Mouse (Mus musculus): ENCODE results near the gene Creb3l2.

Gene Creb3l2

DNA sequence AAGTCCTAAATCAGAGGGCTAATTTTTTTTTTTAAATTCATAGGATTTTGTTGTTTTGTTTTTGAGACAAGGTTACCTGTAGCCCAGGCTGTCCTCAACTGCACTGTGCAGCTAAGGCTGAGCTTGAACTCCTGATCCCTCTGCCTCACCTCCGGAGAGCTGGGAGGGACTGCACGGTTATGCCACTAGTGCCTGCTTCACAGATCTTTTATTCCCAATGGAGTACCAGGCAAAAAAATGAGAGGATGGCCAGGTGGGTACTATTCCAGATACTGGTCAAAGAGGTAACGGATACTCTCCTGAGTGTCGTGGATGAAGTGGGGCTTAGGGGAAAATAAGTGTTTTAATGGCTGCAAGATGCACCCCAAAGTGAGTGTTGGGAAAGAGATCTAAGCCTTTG, 835 bp upstream of the Creb3l2 start:
- peak in 1 of 2 experiments; percentile 75 for DNase-seq (ENCODE audit: inconsistent age in 2 of 2, low spot score in 1 of 2)

- peak in 1 of 2 experiments; percentile 84 for DNase-seq (ENCODE audit: inconsistent age in 2 of 2, low spot score in 1 of 2)
These were observed 515 bp downstream of the Creb3l2 start for GRCm38 (mm10) chr6:37441251-37442011.

DNA sequence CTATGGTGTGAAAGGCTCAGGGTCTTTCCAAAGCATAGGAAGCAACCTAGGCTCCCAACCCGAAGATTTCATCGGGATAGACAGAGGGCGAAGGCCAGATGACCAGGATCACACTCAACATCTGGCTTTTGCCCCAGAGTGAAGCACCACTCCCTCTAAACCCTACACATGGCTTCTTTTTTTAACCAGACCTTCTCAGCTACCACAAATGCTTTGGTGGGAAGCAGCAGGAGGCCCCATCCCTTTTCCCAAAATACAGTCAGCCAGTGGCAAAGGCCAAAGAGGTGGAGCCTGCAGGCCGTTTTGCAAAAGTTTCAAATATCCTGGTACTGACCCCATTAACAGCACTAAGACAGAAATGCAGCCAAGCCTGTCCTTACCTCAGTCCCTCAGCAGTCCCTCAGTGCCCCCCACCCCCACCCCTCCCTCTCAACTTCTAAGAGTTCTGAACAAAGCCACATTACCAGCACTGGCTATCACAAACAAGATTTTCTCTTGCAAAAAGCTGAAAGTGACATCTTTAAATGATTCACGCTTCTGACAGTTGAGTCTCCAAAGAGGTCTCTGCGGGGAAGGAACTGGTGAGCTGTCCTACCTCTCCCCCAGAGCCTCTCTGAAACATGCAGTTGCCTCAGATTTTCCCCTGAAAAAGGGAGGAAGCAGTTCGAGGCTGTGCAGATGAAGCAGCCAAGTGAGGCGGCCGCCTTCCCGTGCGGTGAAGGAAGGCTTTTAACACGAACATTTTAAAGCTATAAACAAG, 1.3 kb downstream of the Creb3l2 start:
- DNase-seq (ENCODE audit: inconsistent age in 2 of 2, low spot score in 1 of 2), result peak; percentile 65 to 89

DNA sequence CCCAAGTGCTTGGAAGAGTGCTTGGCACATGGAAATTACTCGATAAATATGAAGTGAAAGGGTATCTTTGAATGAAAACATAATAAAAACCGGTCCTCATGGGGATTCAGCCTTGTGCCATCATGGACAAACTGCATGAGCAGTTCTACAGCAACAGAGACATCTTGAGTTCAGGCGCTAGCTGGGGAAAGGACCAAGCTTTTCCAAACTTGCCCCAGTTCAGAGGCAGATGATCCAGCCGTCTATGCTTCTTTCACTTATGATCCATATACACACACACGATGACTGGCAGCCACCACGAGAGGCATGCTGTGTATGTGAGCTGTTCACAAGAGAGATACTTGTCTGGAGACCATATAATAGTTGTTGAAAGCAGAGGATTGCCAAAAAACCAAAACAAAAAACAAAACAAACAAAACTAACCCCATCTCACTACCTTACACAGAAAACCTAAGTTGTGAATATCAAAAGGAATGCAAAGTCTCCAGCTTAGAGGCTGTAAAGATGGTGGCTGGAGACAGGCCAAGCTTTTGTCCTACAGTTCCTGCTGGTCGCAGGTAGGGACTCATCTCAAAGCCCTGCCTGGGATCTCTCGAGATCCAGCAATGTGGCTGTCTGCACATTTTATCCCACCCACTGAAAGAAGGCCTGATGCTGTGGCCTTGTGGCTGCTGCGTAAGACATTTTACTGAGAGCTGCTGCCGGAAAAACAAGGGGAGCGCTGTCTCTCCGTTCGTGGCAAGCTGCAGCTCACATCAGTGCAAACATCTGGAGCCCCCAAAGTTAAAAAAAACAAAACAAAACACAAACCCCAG, 2.1 kb downstream of the Creb3l2 start:
- peak; percentile 61 to 88 for DNase-seq (ENCODE audit: inconsistent age in 2 of 2, low spot score in 1 of 2)

DNA sequence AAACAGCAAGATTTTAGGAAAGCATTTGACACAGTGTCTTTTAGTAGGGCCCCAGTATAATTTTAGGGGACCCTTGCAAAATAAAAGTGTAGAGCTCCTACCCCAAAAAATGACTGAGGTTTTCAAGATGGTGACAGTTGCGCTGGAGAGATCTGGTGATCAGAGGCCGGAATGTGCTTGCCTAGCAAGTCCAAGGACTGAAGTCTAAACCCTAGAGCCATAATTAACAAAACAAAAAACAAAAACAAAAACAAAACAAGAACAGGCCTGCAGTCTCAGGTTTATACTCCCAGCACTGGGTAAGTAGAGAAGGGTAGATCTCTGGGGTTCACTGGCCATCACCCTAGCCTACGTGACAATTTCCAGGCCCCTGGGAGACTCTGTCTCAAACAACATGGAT, 3.4 kb downstream of the Creb3l2 start:
- DNase-seq (ENCODE audit: inconsistent age in 2 of 2, low spot score in 1 of 2), result peak in 1 of 2 experiments; percentile 28

GRCm38 (mm10) chr6:37437086-37437485, 4.9 kb downstream of the Creb3l2 start:
- peak in 1 of 2 experiments; percentile 28 for DNase-seq (ENCODE audit: inconsistent age in 2 of 2, low spot score in 1 of 2)

- DNase-seq (ENCODE audit: inconsistent age in 2 of 2, low spot score in 1 of 2), result peak; percentile 81 to 93
These were observed 6.6 kb downstream of the Creb3l2 start for GRCm38 (mm10) chr6:37435391-37435790.

DNA sequence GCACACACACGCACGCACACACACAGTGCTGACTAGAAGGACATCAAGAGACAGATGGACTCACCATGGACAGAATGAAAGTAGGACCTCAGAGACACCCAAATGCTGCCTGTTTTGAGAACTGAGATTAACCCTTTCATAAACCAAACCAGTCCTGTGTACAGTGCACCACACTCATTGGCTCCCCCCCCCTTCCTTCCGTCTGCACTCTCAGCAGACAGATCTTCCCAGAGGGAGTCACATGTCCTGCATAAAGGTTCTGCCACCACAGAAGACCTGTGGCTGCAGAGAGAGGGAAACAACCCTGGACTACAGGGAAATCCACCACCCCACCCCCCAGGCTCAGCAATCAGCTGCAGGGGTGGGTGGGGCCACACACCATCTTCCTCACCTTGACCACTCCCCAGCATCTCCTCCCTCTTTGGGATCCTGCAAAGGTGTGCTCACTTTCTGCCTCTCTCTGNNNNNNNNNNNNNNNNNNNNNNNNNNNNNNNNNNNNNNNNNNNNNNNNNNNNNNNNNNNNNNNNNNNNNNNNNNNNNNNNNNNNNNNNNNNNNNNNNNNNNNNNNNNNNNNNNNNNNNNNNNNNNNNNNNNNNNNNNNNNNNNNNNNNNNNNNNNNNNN, 12.0 kb downstream of the Creb3l2 start:
- DNase-seq (ENCODE audit: inconsistent age in 2 of 2, low spot score in 1 of 2), result peak in 1 of 2 experiments; percentile 32

GRCm38 (mm10) chr6:37428947-37429346, 13.0 kb downstream of the Creb3l2 start:
- peak in 1 of 2 experiments; percentile 20 for DNase-seq (ENCODE audit: inconsistent age in 2 of 2, low spot score in 1 of 2)

- DNase-seq (ENCODE audit: inconsistent age in 2 of 2, low spot score in 1 of 2), result no peak
These were observed 13.9 kb downstream of the Creb3l2 start for GRCm38 (mm10) chr6:37428044-37428443.

- no peak for DNase-seq (ENCODE audit: inconsistent age in 2 of 2, low spot score in 1 of 2)
These were observed 15.3 kb downstream of the Creb3l2 start for GRCm38 (mm10) chr6:37426615-37427014.

GRCm38 (mm10) chr6:37425833-37426232, 16.1 kb downstream of the Creb3l2 start:
- DNase-seq (ENCODE audit: inconsistent age in 2 of 2, low spot score in 1 of 2), result peak in 1 of 2 experiments; percentile 47

DNA sequence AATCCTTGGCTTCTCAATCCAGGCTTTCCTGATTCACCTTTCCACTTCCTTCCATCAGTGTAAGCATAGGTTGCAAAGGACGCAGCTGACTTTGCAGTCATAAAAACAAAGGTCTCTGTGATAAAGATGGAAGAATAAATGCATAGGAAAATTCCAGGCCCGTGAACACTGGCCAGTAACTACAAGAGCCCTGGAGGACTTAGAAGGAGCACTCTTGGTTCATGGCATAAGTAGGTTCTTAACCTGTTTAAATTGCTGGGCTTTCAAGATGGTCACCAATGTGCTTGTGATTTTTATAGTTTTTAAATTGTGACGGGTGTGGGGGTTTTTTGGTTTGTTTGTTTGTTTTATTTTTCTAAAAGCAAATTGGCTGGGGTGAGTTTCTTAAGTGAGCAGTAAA, 16.9 kb downstream of the Creb3l2 start:
- DNase-seq (ENCODE audit: inconsistent age in 2 of 2, low spot score in 1 of 2), result no peak

DNA sequence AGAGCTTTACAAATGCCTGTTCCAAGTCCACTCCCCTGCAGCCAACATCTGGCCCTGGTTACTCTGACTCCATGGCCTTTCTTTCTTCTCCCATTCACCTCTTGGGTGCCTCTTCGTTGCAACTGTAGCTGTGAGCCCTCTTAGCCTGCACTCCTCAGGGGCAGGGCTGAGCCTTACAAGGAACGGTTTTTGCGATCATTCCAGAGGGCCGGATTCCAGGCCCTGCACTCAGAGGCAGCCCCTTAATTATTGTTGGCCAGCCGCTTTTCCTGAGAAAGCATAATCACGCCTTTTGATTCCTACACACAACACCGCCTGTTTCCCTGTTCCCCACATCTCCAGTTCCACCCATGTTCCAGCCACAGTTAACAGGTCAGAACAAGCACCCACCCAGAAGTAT, 17.6 kb downstream of the Creb3l2 start:
- DNase-seq (ENCODE audit: inconsistent age in 2 of 2, low spot score in 1 of 2), result no peak

DNA sequence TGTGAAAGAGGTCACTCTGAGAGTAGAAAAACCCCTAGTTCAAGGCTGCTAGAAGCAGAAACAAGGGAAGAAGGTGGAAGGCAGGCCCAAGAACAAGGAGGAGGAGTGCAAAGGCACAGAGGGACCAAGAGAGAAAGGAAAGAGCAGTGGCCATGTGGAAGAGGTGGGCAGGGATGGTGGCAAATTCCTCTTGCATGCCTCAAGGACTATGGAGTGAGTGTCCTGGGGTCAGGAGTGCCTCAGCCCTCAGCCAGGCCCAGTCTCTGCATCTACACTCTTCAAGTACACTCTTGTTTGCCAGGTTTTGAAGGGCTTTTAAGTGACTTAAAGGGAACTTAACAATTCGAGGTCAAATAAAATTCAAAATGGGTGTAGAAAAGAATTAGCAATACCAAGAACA, 18.6 kb downstream of the Creb3l2 start:
- peak in 1 of 2 experiments; percentile 72 for DNase-seq (ENCODE audit: inconsistent age in 2 of 2, low spot score in 1 of 2)

DNA sequence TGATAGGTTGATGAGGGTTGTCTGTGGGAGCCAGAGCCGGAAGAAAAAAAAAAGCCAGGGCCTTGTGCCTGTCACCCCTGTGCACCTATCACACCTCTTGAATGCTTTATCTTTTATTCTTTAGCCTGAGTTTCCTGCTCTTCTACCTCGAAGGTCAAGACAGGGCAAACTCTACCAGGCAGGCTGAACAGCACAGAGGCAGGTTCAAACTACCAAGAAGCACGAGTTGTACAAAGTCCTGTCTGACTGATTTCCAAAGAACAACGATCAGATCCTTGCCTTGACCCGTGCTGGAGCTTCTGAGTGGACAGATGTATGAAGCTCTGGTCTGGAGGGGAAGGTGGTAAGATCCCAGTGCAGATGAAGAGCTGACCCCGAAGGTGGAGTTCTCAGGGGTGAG, 20.8 kb downstream of the Creb3l2 start:
- no peak for DNase-seq (ENCODE audit: inconsistent age in 2 of 2, low spot score in 1 of 2)

- peak; percentile 50 to 76 for DNase-seq (ENCODE audit: inconsistent age in 2 of 2, low spot score in 1 of 2)
These were observed 22.5 kb downstream of the Creb3l2 start for GRCm38 (mm10) chr6:37419445-37419941.

DNA sequence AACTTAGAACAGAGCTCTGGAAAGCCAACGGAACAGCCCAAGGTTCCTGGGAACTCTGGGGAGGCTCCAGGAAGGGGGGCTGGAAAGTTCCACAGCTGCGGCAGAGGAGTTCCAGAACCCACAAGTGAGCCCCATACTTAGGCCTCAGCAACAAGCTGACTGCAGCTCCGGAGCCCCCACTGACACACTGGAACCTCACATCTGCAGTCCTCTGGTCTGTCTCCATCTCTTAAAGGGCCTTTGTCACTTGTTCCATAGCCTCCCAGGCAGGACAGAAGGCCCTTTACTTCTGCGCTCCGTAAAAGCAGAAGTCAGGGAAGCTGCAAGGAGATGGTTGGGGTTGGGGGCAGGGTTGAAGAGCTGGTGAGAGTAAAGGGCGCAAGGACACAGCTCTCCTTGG, 23.0 kb downstream of the Creb3l2 start:
- peak; percentile 54 to 78 for DNase-seq (ENCODE audit: inconsistent age in 2 of 2, low spot score in 1 of 2)

DNA sequence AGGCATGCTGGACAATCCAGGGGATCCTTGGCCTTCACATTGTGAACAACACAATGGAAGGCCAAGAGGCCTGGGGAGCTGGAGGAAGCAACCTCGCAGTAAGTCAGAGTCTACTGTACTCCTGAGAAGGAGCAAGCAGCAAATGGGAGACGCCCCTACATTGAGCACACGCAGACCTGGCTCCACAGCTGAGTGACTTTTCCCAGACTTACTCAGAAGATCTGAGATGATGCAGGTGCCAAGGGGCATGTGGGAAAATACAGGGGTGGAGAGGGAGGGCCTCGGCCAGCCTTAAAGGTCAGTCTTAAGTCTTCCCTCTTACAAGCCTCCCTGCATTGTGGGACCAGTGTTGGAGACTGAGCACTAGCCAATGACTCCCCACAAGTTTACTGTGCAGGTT, 25.2 kb downstream of the Creb3l2 start:
- peak in 1 of 2 experiments; percentile 34 for DNase-seq (ENCODE audit: inconsistent age in 2 of 2, low spot score in 1 of 2)

DNA sequence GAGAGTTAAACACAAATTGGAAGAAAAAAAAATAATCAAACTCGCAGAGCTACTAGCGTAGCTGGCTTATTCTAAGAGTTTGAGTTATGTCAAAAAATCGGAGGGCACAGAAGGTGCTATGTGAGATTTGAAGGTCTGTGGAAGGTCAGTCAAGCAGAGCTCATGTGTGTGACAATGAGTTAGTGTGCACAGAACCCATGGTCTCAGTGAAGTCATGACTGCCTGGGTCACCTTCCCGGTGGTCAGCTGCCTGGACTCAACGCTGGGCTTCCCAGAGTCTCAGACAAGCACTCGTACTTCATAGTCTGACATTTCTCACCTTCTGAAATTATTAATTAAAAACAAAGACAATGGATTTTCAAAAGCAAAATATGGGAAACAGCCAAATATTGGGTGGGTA, 26.4 kb downstream of the Creb3l2 start:
- DNase-seq (ENCODE audit: inconsistent age in 2 of 2, low spot score in 1 of 2), result no peak

DNA sequence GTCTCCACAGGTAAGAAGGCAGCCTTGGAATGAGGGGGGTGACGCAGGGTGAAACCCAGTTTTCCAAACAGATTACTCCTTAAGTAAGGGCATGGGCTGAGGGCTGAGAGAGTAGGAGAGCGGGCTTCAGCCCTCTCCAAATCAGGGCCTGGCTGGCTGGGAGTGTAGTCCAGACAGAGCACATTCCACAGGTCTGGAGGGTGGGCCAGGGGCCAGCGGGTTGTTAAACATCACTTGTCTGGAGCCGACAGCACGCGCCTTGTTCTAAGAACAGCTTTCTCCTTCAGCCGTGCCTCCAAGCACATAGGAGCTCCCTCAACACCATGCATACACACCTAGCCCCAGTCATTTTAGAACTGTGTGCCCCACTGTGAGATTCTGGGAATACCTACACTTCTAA, 26.9 kb downstream of the Creb3l2 start:
- no peak for DNase-seq (ENCODE audit: inconsistent age in 2 of 2, low spot score in 1 of 2)

Measured in adrenal gland, adult (tissue).